Mouse (Mus musculus) kidney, embryonic 16.5 days (tissue): ENCODE measurements around the gene Ppard. TPM values are rescaled to one million over a fixed set of nuclear protein-coding genes. Genes with fewer than 3 reads are reported as not detected.

Experiments
- ATAC-seq: fragments of 200-750 bp; cut with Nextera tagmentation; 2 replicates; pipeline ENCODE4 v1.8.0; 2017; ENCODE audit warnings: moderate TSS enrichment; ENCODE audit not compliant: low FRiP score, low TSS enrichment
- H3K27ac ChIP-seq: fragments of 300-500 bp; sonication (generic); 2 replicates; pipeline ENCODE4 v1.5.1; 2014; ENCODE audit warnings: low read length
- H3K27me3 ChIP-seq: fragments of 300-500 bp; sonication (generic); 2 replicates; pipeline ENCODE4 v1.6.1; 2014; ENCODE audit warnings: low read length, control low read depth, mixed read lengths; ENCODE audit not compliant: insufficient read depth
- H3K36me3 ChIP-seq: fragments of 300-500 bp; sonication (generic); 2 replicates; pipeline ENCODE4 v1.6.1; 2014; ENCODE audit warnings: low read length, control low read depth, mixed read lengths; ENCODE audit not compliant: insufficient read depth
- H3K4me1 ChIP-seq: fragments of 300-500 bp; sonication (generic); 2 replicates; pipeline ENCODE4 v1.6.1; 2014; ENCODE audit warnings: low read length, control low read depth, mixed read lengths; ENCODE audit not compliant: insufficient read depth
- H3K4me2 ChIP-seq: fragments of 300-500 bp; sonication (generic); replicated peaks from 2 replicates; pipeline ENCODE4 v1.6.1; 2014; ENCODE audit warnings: low read depth, low read length
- H3K4me3 ChIP-seq: fragments of 300-500 bp; sonication (generic); 2 replicates; pipeline ENCODE4 v1.5.1; 2014; ENCODE audit warnings: mild to moderate bottlenecking, low read length
- H3K9ac ChIP-seq: fragments of 300-500 bp; sonication (generic); replicated peaks from 2 replicates; pipeline ENCODE4 v1.6.1; 2014; ENCODE audit warnings: low read length
- H3K9me3 ChIP-seq: fragments of 300-500 bp; sonication (generic); 2 replicates; pipeline ENCODE4 v1.6.1; 2016; ENCODE audit warnings: low read length, control low read depth
- WGBS: fragments of 180-500 bp; shearing (Covaris S2); extraction: QIAGEN DNeasy Blood & Tissue Kit; methylation state at CpG from one replicate; pipeline ENCODE4 v1.1.7; 2014; 5-methylcytosine and 5-hydroxymethylcytosine counted together
- polyA plus RNA-seq: library from polyadenylated mRNA; unstranded; fragments of >200 nt; fragmentation: Nextera tagmentation; extraction: Ambion mirVana; gene quantifications from 2 replicates; pipeline ENCODE4 v1.2.1, GENCODE M21; 2015

Gene Ppard
- polyA plus RNA-seq, 1 experiment from 2014 or later: 2.2 TPM

- H3K27me3 ChIP-seq: no peaks in the 10 kb centered on the region
- no peak overlapping the region for H3K4me3 ChIP-seq
- no peaks in the 10 kb centered on the region for H3K9me3 ChIP-seq
- H3K9ac ChIP-seq: no peak overlapping the region
- no peak overlapping the region for H3K4me2 ChIP-seq
- peaks cover 28% of the 10 kb centered on the region for H3K36me3 ChIP-seq
- no peak for ATAC-seq
- 89% methylated on average over 8 of the region's 8 CpGs for WGBS
- H3K4me1 ChIP-seq: peaks cover 24% of the 10 kb centered on the region
- H3K27ac ChIP-seq: no peak overlapping the region
Measured at GRCm38 (mm10) chr17:28205443-28205842, 27.1 kb upstream of the Ppard start.

DNA sequence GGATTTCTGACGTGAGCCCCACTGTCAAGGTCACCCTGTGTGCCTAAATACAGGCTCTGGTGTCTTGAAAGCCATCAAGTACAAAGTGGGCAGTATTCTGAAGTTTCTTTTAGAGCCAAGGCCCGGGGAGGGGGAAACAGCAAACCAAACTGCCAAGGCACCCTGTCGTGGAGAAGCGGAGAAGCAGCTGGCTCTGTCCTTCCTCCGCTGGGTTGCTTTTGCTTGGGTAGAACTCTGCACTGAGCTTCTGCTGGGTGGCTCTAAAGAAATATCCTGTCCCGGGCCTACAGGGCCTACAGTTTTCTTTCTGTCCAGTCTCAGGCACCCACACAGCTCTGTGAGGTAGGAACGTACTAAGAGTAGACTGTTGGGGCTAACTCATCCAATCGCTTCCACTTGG lies 25.4 kb upstream of the Ppard start:
- Histone ChIP-seq H3K36me3 (peaks cover 12% of the 10 kb centered on the region), H3K27ac (peak overlapping the region; percentile 74), H3K4me2 (peak overlapping the region; percentile 59; the same call in 1 of the 2 replicates), H3K9me3 (no peaks in the 10 kb centered on the region), H3K4me3 (no peak overlapping the region), H3K9ac (peak overlapping the region; percentile 69), H3K27me3 (no peaks in the 10 kb centered on the region), H3K4me1 (peaks cover 24% of the 10 kb centered on the region)
- WGBS: 77% methylated on average over 8 of the region's 8 CpGs
- ATAC-seq: no peak

GRCm38 (mm10) chr17:28207591-28208313 lies 24.7 kb upstream of the Ppard start, which contains the start of gene Def6:
TSS of gene Def6 (plus strand) at chr17:28207778.
- Histone ChIP-seq H3K9me3 (no peaks in the 10 kb centered on the region), H3K27me3 (no peaks in the 10 kb centered on the region), H3K4me3 (peak within 1 kb of the TSS; percentile 45), H3K4me2 (peak within 1 kb of the TSS; percentile 59), H3K4me1 (peaks cover 24% of the 10 kb centered on the region), H3K27ac (peak within 1 kb of the TSS; percentile 74), H3K9ac (peak within 1 kb of the TSS; percentile 69), H3K36me3 (peaks cover 6% of the 10 kb centered on the region)
- ATAC-seq: peak; percentile 90
- 16% methylated on average over 26 of the region's 26 CpGs for WGBS

- WGBS: 62% methylated on average over 8 of the region's 8 CpGs
- Histone ChIP-seq H3K9me3 (no peaks in the 10 kb centered on the region), H3K27ac (no peak overlapping the region), H3K27me3 (no peaks in the 10 kb centered on the region), H3K4me3 (peak overlapping the region; percentile 45), H3K36me3 (peaks cover under 1% of the 10 kb centered on the region; the same call in 1 of the 2 replicates), H3K4me1 (peaks cover 24% of the 10 kb centered on the region), H3K9ac (peak overlapping the region; percentile 69), H3K4me2 (peak overlapping the region; percentile 59)
- ATAC-seq: no peak
Measured at GRCm38 (mm10) chr17:28208314-28208612, 24.2 kb upstream of the Ppard start.

DNA sequence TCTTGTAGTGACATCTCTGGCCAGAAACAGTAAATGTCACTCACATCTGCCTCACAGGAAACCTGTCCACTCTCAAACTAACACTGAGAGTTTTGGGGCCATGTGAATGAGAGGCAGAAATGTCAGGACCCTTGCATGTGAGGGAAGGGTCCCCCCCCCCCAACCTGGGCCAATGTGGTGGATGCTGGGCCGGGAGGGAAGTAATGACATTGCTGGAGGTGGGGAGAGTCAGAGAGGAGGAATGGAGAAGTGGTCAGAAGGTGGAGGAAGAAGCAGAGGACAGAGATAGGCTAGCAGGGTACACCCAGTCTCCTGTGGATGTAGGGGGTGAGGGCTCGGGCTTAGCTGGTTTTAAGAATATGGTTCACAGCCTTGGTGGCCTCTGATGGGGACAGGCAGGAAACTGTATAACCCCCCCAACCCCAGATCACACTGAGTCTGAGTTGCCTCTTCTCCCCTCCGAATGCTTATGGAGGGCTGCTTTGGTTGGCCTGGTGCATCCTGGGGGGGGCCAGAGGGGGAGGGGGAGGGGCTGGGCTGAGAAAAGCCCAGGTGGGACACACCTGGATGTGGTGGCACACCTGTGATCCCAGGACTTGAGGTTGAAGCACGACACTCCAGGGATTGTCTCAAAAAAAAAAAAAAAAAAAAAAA lies 22.9 kb upstream of the Ppard start:
- WGBS: 72% methylated on average over 4 of the region's 4 CpGs

GRCm38 (mm10) chr17:28211921-28212341 lies 20.6 kb upstream of the Ppard start:
- H3K9me3 ChIP-seq: no peaks in the 10 kb centered on the region
- no peak overlapping the region for H3K4me2 ChIP-seq
- no peaks in the 10 kb centered on the region for H3K27me3 ChIP-seq
- H3K27ac ChIP-seq: no peak overlapping the region
- no peak for ATAC-seq
- peaks cover 21% of the 10 kb centered on the region for H3K4me1 ChIP-seq
- H3K9ac ChIP-seq: peak overlapping the region; percentile 17; the same call in 1 of the 2 replicates
- no peaks in the 10 kb centered on the region for H3K36me3 ChIP-seq
- WGBS: 70% methylated on average over 6 of the region's 6 CpGs
- no peak overlapping the region for H3K4me3 ChIP-seq

More for the DNA sequence above, 22.9 kb upstream of the Ppard start:
- Histone ChIP-seq H3K36me3 (no peaks in the 10 kb centered on the region), H3K27me3 (no peaks in the 10 kb centered on the region), H3K9ac (no peak overlapping the region), H3K4me1 (peaks cover 24% of the 10 kb centered on the region), H3K4me3 (no peak overlapping the region), H3K27ac (no peak overlapping the region), H3K4me2 (no peak overlapping the region), H3K9me3 (no peaks in the 10 kb centered on the region)
- no peak for ATAC-seq

DNA sequence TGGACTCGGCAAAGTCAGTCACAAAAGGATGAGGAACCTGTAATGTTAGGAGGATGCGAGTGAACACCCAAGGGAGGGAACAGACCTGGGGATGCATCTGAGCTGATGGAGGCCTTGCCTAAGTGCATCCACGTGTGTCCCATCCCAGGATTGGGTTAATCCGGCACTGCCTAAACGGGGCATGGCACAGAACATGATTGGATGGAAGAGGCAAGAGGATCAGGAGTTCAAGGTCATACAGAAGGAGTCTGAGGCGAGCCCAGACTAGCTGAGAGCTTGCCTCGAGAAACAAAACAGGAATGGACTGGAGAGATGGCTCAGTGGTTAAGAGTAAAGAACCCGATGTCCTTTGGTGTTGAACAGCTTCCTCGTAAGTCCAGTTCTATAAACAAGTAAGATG lies 20.1 kb upstream of the Ppard start:
- WGBS: 58% methylated on average over 9 of the region's 9 CpGs
- ATAC-seq: no peak
- peaks cover 16% of the 10 kb centered on the region for H3K4me1 ChIP-seq

DNA sequence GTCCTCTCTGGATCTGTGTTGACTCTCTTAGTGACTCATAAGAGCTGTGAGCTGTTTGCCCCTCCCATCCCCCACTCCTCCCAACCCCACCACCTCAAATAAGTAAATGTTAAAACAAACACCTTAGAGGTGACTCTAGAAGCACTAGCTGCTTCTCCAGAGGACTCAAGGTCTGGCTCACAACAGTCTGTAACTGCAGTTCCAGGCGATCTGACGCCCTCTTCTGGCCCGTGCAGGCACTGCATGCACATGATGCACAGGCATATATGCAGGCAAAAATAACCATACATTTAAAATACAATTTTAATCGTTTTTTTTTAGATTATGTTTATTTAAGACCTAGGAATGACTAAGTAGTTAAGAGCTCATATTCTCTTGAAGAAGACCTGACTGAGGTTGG lies 19.3 kb upstream of the Ppard start:
- WGBS: 33% methylated on average over 4 of the region's 4 CpGs

More for the DNA sequence above, 20.1 kb upstream of the Ppard start:
- no peaks in the 10 kb centered on the region for H3K36me3 ChIP-seq
- no peak overlapping the region for H3K4me3 ChIP-seq
- H3K9ac ChIP-seq: peak overlapping the region; percentile 17; the same call in 1 of the 2 replicates
- no peak overlapping the region for H3K4me2 ChIP-seq
- H3K9me3 ChIP-seq: no peaks in the 10 kb centered on the region
- no peaks in the 10 kb centered on the region for H3K27me3 ChIP-seq
- H3K27ac ChIP-seq: no peak overlapping the region

GRCm38 (mm10) chr17:28216791-28217190 lies 15.7 kb upstream of the Ppard start:
- Histone ChIP-seq H3K9ac (no peak overlapping the region), H3K9me3 (no peaks in the 10 kb centered on the region), H3K4me2 (no peak overlapping the region), H3K4me3 (no peak overlapping the region), H3K36me3 (no peaks in the 10 kb centered on the region), H3K27ac (no peak overlapping the region), H3K4me1 (peaks cover 7% of the 10 kb centered on the region; the same call in 1 of the 2 replicates), H3K27me3 (no peaks in the 10 kb centered on the region)
- ATAC-seq: no peak
- WGBS: 92% methylated on average over 9 of the region's 9 CpGs

More for the DNA sequence above, 19.3 kb upstream of the Ppard start:
- peaks cover 15% of the 10 kb centered on the region; the same call in 1 of the 2 replicates for H3K4me1 ChIP-seq
- no peak overlapping the region for H3K27ac ChIP-seq
- ATAC-seq: no peak
- no peaks in the 10 kb centered on the region for H3K36me3 ChIP-seq
- H3K4me3 ChIP-seq: no peak overlapping the region
- no peaks in the 10 kb centered on the region for H3K27me3 ChIP-seq
- H3K9me3 ChIP-seq: no peaks in the 10 kb centered on the region
- no peak overlapping the region for H3K9ac ChIP-seq
- no peak overlapping the region for H3K4me2 ChIP-seq
